Mouse (Mus musculus): ENCODE measurements around the gene Mlec.

DNA sequence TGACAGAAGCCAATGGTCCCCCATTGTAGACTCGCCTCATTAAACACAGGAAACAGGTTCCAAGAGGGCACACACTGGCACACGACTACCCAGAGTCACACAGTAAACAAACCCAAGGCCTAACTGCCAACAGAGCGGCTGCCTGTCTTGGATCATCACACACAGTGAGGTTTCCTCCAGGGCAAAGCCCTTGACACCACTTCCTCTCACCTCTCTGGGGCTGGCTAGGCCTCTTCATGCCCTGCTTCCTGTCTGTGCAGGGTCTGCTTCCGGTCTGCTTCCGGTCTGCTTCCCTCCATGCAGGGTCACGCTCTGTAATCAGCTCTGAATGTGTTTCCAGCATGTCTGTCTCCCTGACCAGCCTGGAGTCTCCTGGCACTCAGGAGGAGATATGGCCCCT lies 9.4 kb upstream of the Mlec start:
- TF ChIP-seq POLR2A (IDR thresholded peaks at IDR 0.05; ENCODE audit: extremely low read depth, insufficient read depth, low read length) (no peak), CTCF (IDR thresholded peaks at IDR 0.05; ENCODE audit: low read depth, low read length) (no peak)

Data from liver, adult 2 months (tissue).